Mouse (Mus musculus): ENCODE results near the gene Serinc2. TPM values are rescaled to one million over a fixed set of nuclear protein-coding genes. Genes with fewer than 3 reads are reported as not detected.

Serinc2 gene
- 271 and 356 TPM in 2 replicates for polyA plus RNA-seq (2012; rRNA removed)

DNA sequence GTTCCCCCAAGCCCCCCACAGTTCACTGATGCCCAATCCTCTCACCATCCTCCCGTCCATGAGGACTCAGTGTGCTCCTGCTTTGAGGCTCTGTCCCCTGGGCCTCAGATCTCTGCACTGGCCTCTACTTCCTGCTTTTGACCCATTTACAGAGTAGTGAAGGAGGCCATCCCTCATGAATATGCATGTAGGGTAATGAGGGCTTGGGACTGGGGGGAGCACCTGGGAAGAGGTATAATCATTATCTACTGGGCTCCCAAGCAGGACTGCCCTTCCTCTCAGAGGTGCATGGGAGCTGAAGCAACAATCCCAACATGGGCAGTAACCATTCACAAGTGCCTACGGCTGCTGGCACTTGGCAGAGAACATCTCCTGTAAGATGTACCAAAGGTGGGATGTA is at the start of gene Serinc2:
Gene Serinc2, minus strand, starts transcription at position 101 of the 400 bp plus-strand sequence.
- no peak within 1 kb of the TSS for H3K27ac ChIP-seq (ENCODE audit: insufficient read depth, low read depth, low read length)
- no peaks in the 10 kb centered on the region for H3K27me3 ChIP-seq (ENCODE audit: control insufficient read depth, insufficient read depth, low read length)
- no peak within 1 kb of the TSS for H3K4me3 ChIP-seq (ENCODE audit: low read depth, low read length)
- no peak for TF ChIP-seq CTCF (IDR thresholded peaks at IDR 0.05; ENCODE audit: extremely low read depth, insufficient read length, insufficient replicate concordance, low read depth, low read length)
- TF ChIP-seq POLR2A (IDR thresholded peaks at IDR 0.05; ENCODE audit: low read depth, low read length), result no peak
- H3K4me1 ChIP-seq (ENCODE audit: control insufficient read depth, insufficient read depth, insufficient read length, low read length), result peaks cover 15% of the 10 kb centered on the region; the same call in 1 of the 2 replicates
- no peaks in the 10 kb centered on the region for H3K36me3 ChIP-seq (ENCODE audit: control insufficient read depth, insufficient read depth, low read length)
- 74% methylated on average over 2 of the region's 2 CpGs for WGBS

DNA sequence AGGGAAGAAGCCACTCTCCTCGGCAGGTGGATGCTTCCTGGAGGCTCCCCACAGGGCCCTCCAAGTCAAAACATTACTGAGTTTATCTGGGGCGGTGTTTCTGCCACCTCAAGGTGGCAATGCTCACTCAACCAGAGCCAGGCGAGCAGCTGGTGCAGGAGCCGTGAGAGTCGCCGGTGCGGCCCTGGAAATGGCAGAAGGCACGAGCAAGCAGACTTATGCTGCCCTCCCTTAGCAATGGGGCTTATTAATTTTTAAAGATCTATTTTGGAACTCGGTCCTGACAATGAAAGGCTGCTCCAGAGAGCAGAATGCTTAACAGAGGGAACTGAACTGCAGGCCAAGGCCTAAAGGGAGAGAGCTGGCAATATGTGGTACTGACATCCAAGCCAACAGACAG is 48.4 kb upstream of the Serinc2 start:
- peaks cover 48% of the 10 kb centered on the region for H3K36me3 ChIP-seq (ENCODE audit: control insufficient read depth, insufficient read depth, low read length)
- H3K4me1 ChIP-seq (ENCODE audit: control insufficient read depth, insufficient read depth, insufficient read length, low read length), result no peaks in the 10 kb centered on the region
- 92% methylated on average over 9 of the region's 9 CpGs for WGBS
- H3K4me3 ChIP-seq (ENCODE audit: low read depth, low read length), result no peak overlapping the region
- no peak overlapping the region for H3K27ac ChIP-seq (ENCODE audit: insufficient read depth, low read depth, low read length)
- TF ChIP-seq POLR2A (IDR thresholded peaks at IDR 0.05; ENCODE audit: low read depth, low read length) (no peak), CTCF (IDR thresholded peaks at IDR 0.05; ENCODE audit: extremely low read depth, insufficient read length, insufficient replicate concordance, low read depth, low read length) (no peak)
- no peaks in the 10 kb centered on the region for H3K27me3 ChIP-seq (ENCODE audit: control insufficient read depth, insufficient read depth, low read length)

DNA sequence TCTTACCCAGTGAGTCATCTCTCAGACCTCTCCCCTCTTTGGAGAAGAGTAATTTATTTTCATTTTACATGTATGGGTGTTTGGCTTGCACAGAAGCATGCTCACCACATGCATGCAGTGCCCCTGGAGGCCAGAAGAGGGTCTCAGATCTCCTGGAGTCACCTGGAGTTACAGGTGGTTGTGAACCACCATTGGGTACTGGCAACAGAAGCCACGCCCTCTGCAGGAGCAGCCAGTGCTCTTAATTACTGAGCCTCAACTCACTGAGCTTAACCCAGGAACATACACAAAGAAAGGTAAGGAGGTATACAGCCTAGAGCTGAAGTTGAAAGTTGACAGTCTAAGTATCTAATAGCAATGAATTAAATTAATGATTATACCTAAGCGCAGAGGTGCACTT is 46.4 kb upstream of the Serinc2 start:
- H3K4me1 ChIP-seq (ENCODE audit: control insufficient read depth, insufficient read depth, insufficient read length, low read length), result no peaks in the 10 kb centered on the region
- H3K4me3 ChIP-seq (ENCODE audit: low read depth, low read length), result no peak overlapping the region
- TF ChIP-seq CTCF (IDR thresholded peaks at IDR 0.05; ENCODE audit: extremely low read depth, insufficient read length, insufficient replicate concordance, low read depth, low read length) (no peak), POLR2A (IDR thresholded peaks at IDR 0.05; ENCODE audit: low read depth, low read length) (no peak)
- no peak overlapping the region for H3K27ac ChIP-seq (ENCODE audit: insufficient read depth, low read depth, low read length)
- WGBS, result 91% methylated on average over 2 of the region's 2 CpGs
- peaks cover 51% of the 10 kb centered on the region for H3K36me3 ChIP-seq (ENCODE audit: control insufficient read depth, insufficient read depth, low read length)
- no peaks in the 10 kb centered on the region for H3K27me3 ChIP-seq (ENCODE audit: control insufficient read depth, insufficient read depth, low read length)

- Histone ChIP-seq H3K36me3 (ENCODE audit: control insufficient read depth, insufficient read depth, low read length) (peaks cover 47% of the 10 kb centered on the region), H3K4me1 (ENCODE audit: control insufficient read depth, insufficient read depth, insufficient read length, low read length) (no peaks in the 10 kb centered on the region), H3K27me3 (ENCODE audit: control insufficient read depth, insufficient read depth, low read length) (no peaks in the 10 kb centered on the region), H3K4me3 (ENCODE audit: low read depth, low read length) (no peak overlapping the region), H3K27ac (ENCODE audit: insufficient read depth, low read depth, low read length) (no peak overlapping the region)
- no peak for TF ChIP-seq POLR2A (IDR thresholded peaks at IDR 0.05; ENCODE audit: low read depth, low read length)
- no peak for TF ChIP-seq CTCF (IDR thresholded peaks at IDR 0.05; ENCODE audit: extremely low read depth, insufficient read length, insufficient replicate concordance, low read depth, low read length)
- 76% methylated on average over 5 of the region's 5 CpGs for WGBS
These were observed 44.6 kb upstream of the Serinc2 start for GRCm38 (mm10) chr4:130323607-130324006.

DNA sequence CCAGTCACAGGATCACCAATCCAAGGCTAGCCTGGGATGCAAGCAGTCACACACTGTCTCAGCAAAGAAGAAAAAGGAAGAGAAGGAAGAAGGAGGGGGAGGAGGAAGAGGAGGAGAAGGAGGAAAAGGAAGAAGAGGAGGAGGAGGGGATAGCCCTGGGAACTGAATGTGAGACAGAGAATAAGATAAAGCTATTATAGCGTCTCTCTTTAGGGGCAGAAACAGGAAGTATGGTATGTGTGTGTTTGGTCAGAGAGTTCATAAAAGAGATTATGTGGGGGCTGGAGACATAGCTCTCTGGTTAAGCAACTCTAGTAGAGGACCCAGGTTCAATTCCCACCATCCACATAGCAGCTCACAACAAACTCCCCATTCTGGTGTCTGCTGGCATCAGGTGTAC is 44.2 kb upstream of the Serinc2 start:
- 65% methylated on average over 1 of the region's 1 CpGs for WGBS
- Histone ChIP-seq H3K4me1 (ENCODE audit: control insufficient read depth, insufficient read depth, insufficient read length, low read length) (no peaks in the 10 kb centered on the region), H3K27ac (ENCODE audit: insufficient read depth, low read depth, low read length) (no peak overlapping the region), H3K27me3 (ENCODE audit: control insufficient read depth, insufficient read depth, low read length) (no peaks in the 10 kb centered on the region), H3K4me3 (ENCODE audit: low read depth, low read length) (no peak overlapping the region), H3K36me3 (ENCODE audit: control insufficient read depth, insufficient read depth, low read length) (peaks cover 49% of the 10 kb centered on the region)
- TF ChIP-seq CTCF (IDR thresholded peaks at IDR 0.05; ENCODE audit: extremely low read depth, insufficient read length, insufficient replicate concordance, low read depth, low read length) (no peak), POLR2A (IDR thresholded peaks at IDR 0.05; ENCODE audit: low read depth, low read length) (no peak)

DNA sequence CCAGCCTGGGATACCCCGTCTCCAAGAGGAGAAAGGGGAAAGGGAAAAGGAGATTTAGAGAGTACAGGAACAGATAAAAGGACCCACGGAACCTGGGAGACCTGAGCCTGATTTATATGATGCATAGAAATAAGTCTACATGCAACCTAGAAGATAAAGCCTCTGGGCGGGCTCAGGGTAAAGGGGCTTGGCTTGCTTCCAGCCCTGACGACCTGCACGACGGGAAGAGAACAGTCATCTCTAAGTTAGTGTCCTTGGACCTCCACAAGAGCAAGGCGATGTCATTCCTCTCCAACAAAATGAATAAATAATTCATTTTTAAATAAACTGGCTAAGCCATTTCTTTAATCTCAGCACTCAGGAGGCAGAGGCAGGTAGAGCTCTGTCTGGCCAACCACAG is 43.6 kb upstream of the Serinc2 start:
- H3K4me3 ChIP-seq (ENCODE audit: low read depth, low read length), result no peak overlapping the region
- H3K36me3 ChIP-seq (ENCODE audit: control insufficient read depth, insufficient read depth, low read length), result peaks cover 49% of the 10 kb centered on the region
- no peaks in the 10 kb centered on the region for H3K4me1 ChIP-seq (ENCODE audit: control insufficient read depth, insufficient read depth, insufficient read length, low read length)
- TF ChIP-seq POLR2A (IDR thresholded peaks at IDR 0.05; ENCODE audit: low read depth, low read length), result no peak
- TF ChIP-seq CTCF (IDR thresholded peaks at IDR 0.05; ENCODE audit: extremely low read depth, insufficient read length, insufficient replicate concordance, low read depth, low read length), result no peak
- H3K27me3 ChIP-seq (ENCODE audit: control insufficient read depth, insufficient read depth, low read length), result no peaks in the 10 kb centered on the region
- 77% methylated on average over 7 of the region's 7 CpGs for WGBS
- H3K27ac ChIP-seq (ENCODE audit: insufficient read depth, low read depth, low read length), result no peak overlapping the region

DNA sequence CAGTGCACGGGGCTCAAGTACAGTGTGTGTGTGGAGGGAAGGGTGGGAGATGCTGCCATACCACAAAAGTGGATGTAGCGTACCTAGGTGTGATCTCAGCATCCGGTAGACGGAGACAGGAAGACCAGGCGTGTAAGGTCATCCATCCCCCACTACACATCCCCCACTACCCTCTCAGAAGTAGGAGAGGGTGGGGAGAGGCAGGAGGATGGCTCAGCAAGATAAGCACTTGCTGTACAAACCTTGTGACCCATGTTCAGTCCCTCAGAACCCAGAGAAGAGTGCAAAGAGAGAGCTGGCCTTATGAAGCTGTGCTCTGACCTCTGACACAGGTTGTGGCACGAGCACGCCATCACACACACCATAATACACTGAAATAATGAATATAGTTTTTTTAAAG is 42.6 kb upstream of the Serinc2 start:
- H3K4me3 ChIP-seq (ENCODE audit: low read depth, low read length), result no peak overlapping the region
- peaks cover 46% of the 10 kb centered on the region for H3K36me3 ChIP-seq (ENCODE audit: control insufficient read depth, insufficient read depth, low read length)
- TF ChIP-seq CTCF (IDR thresholded peaks at IDR 0.05; ENCODE audit: extremely low read depth, insufficient read length, insufficient replicate concordance, low read depth, low read length), result no peak
- TF ChIP-seq POLR2A (IDR thresholded peaks at IDR 0.05; ENCODE audit: low read depth, low read length), result no peak
- no peaks in the 10 kb centered on the region for H3K4me1 ChIP-seq (ENCODE audit: control insufficient read depth, insufficient read depth, insufficient read length, low read length)
- H3K27me3 ChIP-seq (ENCODE audit: control insufficient read depth, insufficient read depth, low read length), result no peaks in the 10 kb centered on the region
- no peak overlapping the region for H3K27ac ChIP-seq (ENCODE audit: insufficient read depth, low read depth, low read length)
- 94% methylated on average over 7 of the region's 7 CpGs for WGBS

DNA sequence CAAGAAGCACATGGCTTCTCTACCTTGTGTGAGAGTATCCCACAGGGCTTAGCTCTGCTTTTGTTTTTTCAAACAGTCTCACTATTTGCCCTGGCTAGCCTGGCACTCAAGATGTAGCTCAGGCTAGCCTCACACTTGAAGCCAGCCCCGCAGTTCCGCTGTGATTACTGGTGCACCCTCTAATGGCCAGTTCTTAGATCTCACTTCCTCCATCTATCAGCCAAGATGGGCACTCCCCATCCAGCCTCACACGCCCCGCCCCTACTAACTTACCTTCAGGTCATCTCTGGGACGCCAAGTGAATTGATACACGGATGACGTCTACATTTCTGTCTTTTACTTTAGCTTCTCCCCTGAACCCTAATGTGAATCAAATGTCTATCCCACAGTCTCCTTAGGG is 40.6 kb upstream of the Serinc2 start:
- 82% methylated on average over 7 of the region's 7 CpGs for WGBS
- H3K4me1 ChIP-seq (ENCODE audit: control insufficient read depth, insufficient read depth, insufficient read length, low read length), result no peaks in the 10 kb centered on the region
- H3K4me3 ChIP-seq (ENCODE audit: low read depth, low read length), result no peak overlapping the region
- TF ChIP-seq CTCF (IDR thresholded peaks at IDR 0.05; ENCODE audit: extremely low read depth, insufficient read length, insufficient replicate concordance, low read depth, low read length), result no peak
- no peak for TF ChIP-seq POLR2A (IDR thresholded peaks at IDR 0.05; ENCODE audit: low read depth, low read length)
- H3K27me3 ChIP-seq (ENCODE audit: control insufficient read depth, insufficient read depth, low read length), result no peaks in the 10 kb centered on the region
- no peak overlapping the region for H3K27ac ChIP-seq (ENCODE audit: insufficient read depth, low read depth, low read length)
- peaks cover 39% of the 10 kb centered on the region for H3K36me3 ChIP-seq (ENCODE audit: control insufficient read depth, insufficient read depth, low read length)

All from small intestine, adult 2 months (tissue).